ENCODE assay signal across 28 mouse cellular contexts in the genomic region with DNA sequence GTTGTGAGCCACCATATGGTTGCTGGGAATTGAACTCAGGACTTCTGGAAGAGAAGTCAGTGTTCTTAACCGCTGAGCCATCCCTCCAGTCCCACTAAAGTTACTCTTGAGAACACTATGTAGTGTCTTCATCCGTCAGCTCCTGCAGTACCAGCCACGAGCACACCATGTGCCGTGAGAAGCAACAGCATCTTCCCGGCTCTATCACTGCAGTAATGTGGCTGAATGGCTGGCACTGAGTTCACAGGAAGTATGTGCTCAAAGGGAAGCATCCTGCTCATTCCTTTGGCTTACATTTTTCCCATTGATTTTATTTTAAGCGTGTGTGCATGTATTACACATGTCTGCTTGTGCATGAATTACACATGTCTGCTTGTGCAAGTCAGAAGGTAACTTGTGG. TPM values are rescaled to one million over a fixed set of nuclear protein-coding genes. Genes with fewer than 3 reads are reported as not detected.
A peak's percentile ranks its signal among the peaks of the same experiment; 100 is the strongest.
DNase-seq lines count a peak whose midpoint lies in the region; ATAC-seq and TF ChIP-seq lines count a peak whose summit lies in the region.
"Had no signal": no experiment of that assay in that cellular context is flagged by ENCODE, and none has a peak within 500 bp of the region (broad histone marks: within the 10 kb centered on the region; RNA-seq: fewer than 3 reads in every experiment).

No protein-coding gene starts in this region.

- no peaks in the 10 kb centered on the region for H3K36me3 ChIP-seq in kidney, adult 2 months (ENCODE audit: control insufficient read depth, insufficient read depth, low read length)
- H3K36me3 ChIP-seq in lung, postnatal 0 days (ENCODE audit: insufficient read depth, low read length) = no peaks in the 10 kb centered on the region
- H3K36me3 ChIP-seq: forebrain, embryonic 15.5 days; hindbrain, embryonic 15.5 days had no signal

- H3K27ac ChIP-seq in kidney, adult 2 months (ENCODE audit: insufficient read depth, low read depth, low read length) = no peak overlapping the region
- H3K27ac ChIP-seq in lung, postnatal 0 days (ENCODE audit: low read length) = no peak overlapping the region
- H3K27ac ChIP-seq in brown adipose tissue, adult 24 weeks (replicated peaks; ENCODE audit: low read depth, low read length) = peak overlapping the region; percentile 88
- H3K27ac ChIP-seq: embryonic facial prominence, embryonic 10.5 days; embryonic facial prominence, embryonic 13.5 days; forebrain, embryonic 12.5 days; forebrain, embryonic 15.5 days; heart, embryonic 13.5 days; hindbrain, embryonic 12.5 days; hindbrain, embryonic 15.5 days had no signal

- H3K4me1 ChIP-seq in kidney, adult 2 months (ENCODE audit: control insufficient read depth, insufficient read depth, low read length) = no peaks in the 10 kb centered on the region
- H3K4me1 ChIP-seq in lung, postnatal 0 days (ENCODE audit: insufficient read depth, low read depth, low read length) = no peaks in the 10 kb centered on the region
- no peaks in the 10 kb centered on the region; the same call in 1 of the 2 replicates for H3K4me1 ChIP-seq in lung, adult 2 months (ENCODE audit: control insufficient read depth, insufficient read depth, low read length)
- H3K4me1 ChIP-seq in brown adipose tissue, adult 24 weeks (ENCODE audit: control insufficient read depth, insufficient read depth, insufficient read length, low read length) = peaks cover 37% of the 10 kb centered on the region
- H3K4me1 ChIP-seq: embryonic facial prominence, embryonic 13.5 days; forebrain, embryonic 12.5 days; forebrain, embryonic 15.5 days; hindbrain, embryonic 12.5 days had no signal

- H3K9me3 ChIP-seq in lung, postnatal 0 days (ENCODE audit: low read length) = no peaks in the 10 kb centered on the region
- H3K9me3 ChIP-seq: embryonic facial prominence, embryonic 10.5 days; embryonic facial prominence, embryonic 13.5 days; forebrain, embryonic 12.5 days; forebrain, embryonic 15.5 days; heart, embryonic 10.5 days; heart, embryonic 13.5 days; hindbrain, embryonic 12.5 days; hindbrain, embryonic 15.5 days had no signal

- no peak overlapping the region for H3K4me2 ChIP-seq in lung, postnatal 0 days (replicated peaks; ENCODE audit: low read depth, low read length)
- H3K4me2 ChIP-seq: embryonic facial prominence, embryonic 13.5 days; forebrain, embryonic 12.5 days; forebrain, embryonic 15.5 days; heart, embryonic 13.5 days; hindbrain, embryonic 12.5 days; hindbrain, embryonic 15.5 days had no signal

- peak; percentile 19 for DNase-seq in kidney, adult 2 months
- no peak for DNase-seq in kidney, adult 11 months
- DNase-seq in lung, postnatal 0 days (ENCODE audit: low spot score) = no peak
- no peak for DNase-seq in lung, adult 2 months
- no peak for DNase-seq in gastrocnemius, postnatal 10 days
- DNase-seq: adrenal gland, adult 2 months; adrenal gland, postnatal 14 days; cerebellum, adult 11-12 months; cerebellum, adult 8-10 months; cerebellum, postnatal 10 days; cerebellum, postnatal 36 days; embryo, embryonic 11 days; gastrocnemius, postnatal 36 days; heart, postnatal 14 days had no signal

- WGBS in kidney, adult 2 months = 70% methylated on average over 6 of the region's 6 CpGs
- WGBS in lung, postnatal 0 days = 63% methylated on average over 6 of the region's 6 CpGs
- WGBS in lung, adult 2 months = 50% methylated on average over 6 of the region's 6 CpGs

- peak; percentile 43; the same call in 1 of the 2 replicates for ATAC-seq in lung, postnatal 0 days
- ATAC-seq: CD4-positive, CD25-positive, alpha-beta regulatory T cell, adult 4 months; forebrain, embryonic 15.5 days had no signal

- H3K27me3 ChIP-seq in kidney, adult 2 months (replicated peaks; ENCODE audit: control insufficient read depth, insufficient read depth, low read length) = no peaks in the 10 kb centered on the region
- H3K27me3 ChIP-seq in lung, postnatal 0 days (replicated peaks; ENCODE audit: insufficient read depth, low read length) = no peaks in the 10 kb centered on the region
- H3K27me3 ChIP-seq: embryonic facial prominence, embryonic 13.5 days; forebrain, embryonic 12.5 days; forebrain, embryonic 15.5 days; heart, embryonic 13.5 days; hindbrain, embryonic 12.5 days; hindbrain, embryonic 15.5 days had no signal

- TF ChIP-seq CTCF in kidney, adult 2 months (conservative IDR thresholded peaks at IDR 0.05; ENCODE audit: insufficient read depth, insufficient read length, low read depth, low read length) = no peak
- peak; percentile 13; the same call in 1 of the 2 replicates for TF ChIP-seq CTCF in lung, postnatal 0 days (IDR thresholded peaks at IDR 0.05)
- TF ChIP-seq CTCF in lung, adult 2 months (IDR thresholded peaks at IDR 0.05; ENCODE audit: insufficient read depth, low read length) = no peak

- H3K4me3 ChIP-seq in kidney, adult 2 months (ENCODE audit: insufficient read depth, low read depth, low read length) = no peak overlapping the region
- no peak overlapping the region for H3K4me3 ChIP-seq in lung, postnatal 0 days (ENCODE audit: low read depth, low read length)
- no peak overlapping the region for H3K4me3 ChIP-seq in lung, adult 2 months (replicated peaks; ENCODE audit: extremely low read depth, low read depth, low read length)
- no peak overlapping the region for H3K4me3 ChIP-seq in brown adipose tissue, adult 24 weeks (ENCODE audit: insufficient read depth, low read depth, low read length)
- H3K4me3 ChIP-seq: embryonic facial prominence, embryonic 10.5 days; embryonic facial prominence, embryonic 13.5 days; erythroblast, embryonic 14.5 days; forebrain, embryonic 12.5 days; forebrain, embryonic 15.5 days; heart, embryonic 10.5 days; heart, embryonic 13.5 days; hindbrain, embryonic 12.5 days; hindbrain, embryonic 15.5 days had no signal

- TF ChIP-seq POLR2A in kidney, adult 2 months (IDR thresholded peaks at IDR 0.05; ENCODE audit: low read depth, low read length) = no peak
- TF ChIP-seq POLR2A in lung, adult 2 months (IDR thresholded peaks at IDR 0.05; ENCODE audit: borderline replicate concordance, extremely low read depth, low read depth, low read length) = no peak

- 0 out of 2 replicates have a peak, but pooled peaks have one; percentile 30 for TF ChIP-seq EP300 in lung, postnatal 0 days (IDR thresholded peaks at IDR 0.05)

- no peak overlapping the region for H3K9ac ChIP-seq in lung, postnatal 0 days (replicated peaks; ENCODE audit: low read depth)
- H3K9ac ChIP-seq: forebrain, embryonic 12.5 days; forebrain, embryonic 15.5 days; heart, embryonic 13.5 days; hindbrain, embryonic 12.5 days; hindbrain, embryonic 15.5 days had no signal

RNA-seq across cellular contexts. Expression of a gene that starts 7.9 kb away (rescaled TPM):
- polyA plus RNA-seq in kidney, adult 2 months (2012; rRNA removed) = 42.4 and 43.0 TPM in 2 replicates
- polyA plus RNA-seq in lung, postnatal 0 days (2015; fragmentation: Nextera tagmentation; extraction: Ambion mirVana) = 33.2 and 33.3 TPM in 2 replicates
- 94.0 and 124 TPM in 2 replicates for polyA plus RNA-seq in lung, adult 2 months (2012; rRNA removed)
- polyA plus RNA-seq in brown adipose tissue, adult 24 weeks (2012; ENCODE audit: insufficient read depth, insufficient read length, missing spikeins) = 7.0 and 13.8 TPM in 2 replicates
- 1 to 10 TPM; 4.4 to 6.5 TPM for total RNA-seq in gastrocnemius, postnatal 10 days (2021)

RNA-seq across cellular contexts. Expression of a gene that starts 15.4 kb away (rescaled TPM):
- 0.11 and 0.14 TPM in 2 replicates for polyA plus RNA-seq in kidney, adult 2 months (2012; rRNA removed)
- 1.8 and 3.6 TPM in 2 replicates for polyA plus RNA-seq in lung, postnatal 0 days (2015; fragmentation: Nextera tagmentation; extraction: Ambion mirVana)
- polyA plus RNA-seq in lung, adult 2 months (2012; rRNA removed) = 3.3 and 5.5 TPM in 2 replicates
- polyA plus RNA-seq in brown adipose tissue, adult 24 weeks (2012; ENCODE audit: insufficient read depth, insufficient read length, missing spikeins) = not detected in 2 replicates
- under 1 TPM; 0.47 to 0.59 TPM for total RNA-seq in gastrocnemius, postnatal 10 days (2021)
- total RNA-seq: gastrocnemius, adult 8-10 months; gastrocnemius, postnatal 36 days; granulocyte monocyte progenitor cell, adult 5-6 weeks had no signal
- polyA plus RNA-seq: C2C12; CD4-positive, CD25-positive, alpha-beta regulatory T cell, adult 4 months had no signal

RNA-seq across cellular contexts. Expression of a gene that starts 17.5 kb away (rescaled TPM):
- polyA plus RNA-seq in kidney, adult 2 months (2012; rRNA removed) = 0.26 and 0.28 TPM in 2 replicates
- polyA plus RNA-seq in lung, postnatal 0 days (2015; fragmentation: Nextera tagmentation; extraction: Ambion mirVana) = 2.2 and 2.6 TPM in 2 replicates
- 0.79 and 0.93 TPM in 2 replicates for polyA plus RNA-seq in lung, adult 2 months (2012; rRNA removed)
- not detected in 2 replicates for polyA plus RNA-seq in brown adipose tissue, adult 24 weeks (2012; ENCODE audit: insufficient read depth, insufficient read length, missing spikeins)
- 1 to 10 TPM; 1.6 to 2.2 TPM for total RNA-seq in gastrocnemius, postnatal 10 days (2021)

RNA-seq across cellular contexts. Expression of a gene that starts 18.2 kb away (rescaled TPM):
- 7.9 and 10.0 TPM in 2 replicates for polyA plus RNA-seq in kidney, adult 2 months (2012; rRNA removed)
- polyA plus RNA-seq in lung, postnatal 0 days (2015; fragmentation: Nextera tagmentation; extraction: Ambion mirVana) = 65.0 and 68.5 TPM in 2 replicates
- 23.1 and 26.6 TPM in 2 replicates for polyA plus RNA-seq in lung, adult 2 months (2012; rRNA removed)
- polyA plus RNA-seq in brown adipose tissue, adult 24 weeks (2012; ENCODE audit: insufficient read depth, insufficient read length, missing spikeins) = 5.1 and 5.5 TPM in 2 replicates
- total RNA-seq in gastrocnemius, postnatal 10 days (2021) = 10 to 100 TPM in 1 of 2 experiments, 1 to 10 TPM in 1; 8.8 to 14.0 TPM

RNA-seq across cellular contexts. Expression of a gene that starts 24.9 kb away (rescaled TPM):
- 0.94 and 2.6 TPM in 2 replicates for polyA plus RNA-seq in kidney, adult 2 months (2012; rRNA removed)
- polyA plus RNA-seq in lung, postnatal 0 days (2015; fragmentation: Nextera tagmentation; extraction: Ambion mirVana) = 7.8 and 8.9 TPM in 2 replicates
- 72.3 and 89.2 TPM in 2 replicates for polyA plus RNA-seq in lung, adult 2 months (2012; rRNA removed)
- polyA plus RNA-seq in brown adipose tissue, adult 24 weeks (2012; ENCODE audit: insufficient read depth, insufficient read length, missing spikeins) = not detected in 2 replicates
- 1 to 10 TPM in 1 of 2 experiments, under 1 TPM in 1; 0.54 to 1.0 TPM for total RNA-seq in gastrocnemius, postnatal 10 days (2021)
- total RNA-seq: gastrocnemius, adult 8-10 months; granulocyte monocyte progenitor cell, adult 5-6 weeks had no signal
- polyA plus RNA-seq: C2C12 had no signal
